Mouse (Mus musculus) megakaryocyte, embryonic 14.5 days (primary cell): ENCODE results near the gene Pibf1.

Experiments used
- FLI1 ChIP-seq: IDR thresholded peaks from 2 replicates; pipeline ENCODE4 v1.6.1; 2012; ENCODE audit warnings: low read length, inconsistent platforms, mixed read lengths
- GATA1 ChIP-seq: IDR thresholded peaks from 3 replicates; pipeline ENCODE4 v1.6.1; 2012; ENCODE audit warnings: mixed read lengths, low read length, inconsistent platforms, borderline replicate concordance

- TF ChIP-seq GATA1, result no peak
- TF ChIP-seq FLI1, result no peak
These were observed 7.4 kb downstream of the Pibf1 start for GRCm38 (mm10) chr14:99106671-99107070.
